Mouse (Mus musculus) myocyte (in vitro differentiated cells): ENCODE measurements around the gene Ucn2.

ENCODE experiments used
- MAX ChIP-seq: IDR thresholded peaks from one replicate; pipeline ENCODE4 v1.6.1; 2011; ENCODE audit warnings: low read depth, mild to moderate bottlenecking, control low read depth
- MYOD1 ChIP-seq, 3 experiments: IDR thresholded peaks; one replicate each; pipeline ENCODE4 v1.6.1; 2011; ENCODE audit warnings: control low read depth in 2 of 3, low read depth in 2 of 3, mild to moderate bottlenecking in 2 of 3, moderate library complexity in 1 of 3; ENCODE audit not compliant: insufficient read length in 2 of 3, control insufficient read depth in 1 of 3

DNA sequence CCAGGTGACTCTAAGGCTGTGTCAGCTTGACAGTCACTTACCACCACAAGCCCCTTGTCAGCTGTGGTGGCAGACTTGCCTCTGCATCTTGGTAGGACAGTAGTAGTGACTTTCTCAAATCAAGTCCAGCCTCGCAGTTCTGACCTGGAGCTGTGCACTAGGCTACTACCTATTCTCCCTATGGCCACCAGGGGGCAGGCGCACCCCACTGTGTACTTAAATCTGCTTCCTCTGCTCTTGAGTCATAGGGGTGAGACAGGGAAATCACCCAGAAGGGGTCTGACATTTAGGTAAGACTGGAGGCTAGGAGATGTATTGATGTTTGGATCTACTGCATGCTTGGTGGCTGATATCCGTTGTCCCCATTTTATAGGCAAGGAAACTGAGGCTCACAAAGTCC, 14.9 kb downstream of the Ucn2 start:
- no peak for TF ChIP-seq MYOD1 (IDR thresholded peaks at IDR 0.05; ENCODE audit: control insufficient read depth in 1 of 3, insufficient read length in 2 of 3, low read depth in 2 of 3)
- TF ChIP-seq MAX, result no peak
